Mouse (Mus musculus): ENCODE results near the gene Nppa.
"Not testable (repeated sequence)": the region's sequence is repeated elsewhere in the genome, so short reads cannot be mapped to it uniquely, and the experiment has no call there.

The Nppa gene

GRCm38 (mm10) chr4:148012216-148012615 is 11.7 kb downstream of the Nppa start:
- no peak for DNase-seq

- DNase-seq, result no peak
Observed at GRCm38 (mm10) chr4:148015418-148015817, 14.9 kb downstream of the Nppa start.

GRCm38 (mm10) chr4:148016981-148017380 is 16.5 kb downstream of the Nppa start:
- DNase-seq, result no peak

GRCm38 (mm10) chr4:148018410-148018809 is 17.9 kb downstream of the Nppa start:
- no peak for DNase-seq

GRCm38 (mm10) chr4:148024003-148024402 is 23.5 kb downstream of the Nppa start:
- no peak for DNase-seq

- DNase-seq, result no peak
Observed at GRCm38 (mm10) chr4:148029297-148029696, 28.8 kb downstream of the Nppa start.

- no peak for DNase-seq
Observed at GRCm38 (mm10) chr4:148030506-148030905, 30.0 kb downstream of the Nppa start.

- no peak for DNase-seq
Observed at GRCm38 (mm10) chr4:148033858-148034410, 33.4 kb downstream of the Nppa start.

GRCm38 (mm10) chr4:148035440-148035839 is 34.9 kb downstream of the Nppa start:
- DNase-seq, result no peak

GRCm38 (mm10) chr4:148038079-148038599 is 37.6 kb downstream of the Nppa start:
- no peak for DNase-seq

GRCm38 (mm10) chr4:148038600-148039253 is 38.2 kb downstream of the Nppa start, which contains the start of the genes Clcn6 and Mthfr:
TSS of gene Clcn6 (minus strand) at chr4:148038821.
TSS of gene Mthfr (plus strand) at chr4:148039077.
- peak; percentile 99 for DNase-seq

GRCm38 (mm10) chr4:148039254-148040028 is 38.9 kb downstream of the Nppa start:
- no peak for DNase-seq

- no peak for DNase-seq
Observed at GRCm38 (mm10) chr4:148040029-148040830, 39.7 kb downstream of the Nppa start.

GRCm38 (mm10) chr4:148040933-148041610 is 40.5 kb downstream of the Nppa start:
- DNase-seq, result no peak

- DNase-seq, result no peak
Observed at GRCm38 (mm10) chr4:148041611-148042191, 41.2 kb downstream of the Nppa start.

GRCm38 (mm10) chr4:148043327-148043726 is 42.8 kb downstream of the Nppa start:
- not testable (repeated sequence) for DNase-seq

- no peak for DNase-seq
Observed at GRCm38 (mm10) chr4:148044113-148044512, 43.6 kb downstream of the Nppa start.

- no peak for DNase-seq
Observed at GRCm38 (mm10) chr4:148046450-148047031, 46.0 kb downstream of the Nppa start.

GRCm38 (mm10) chr4:148050396-148050914 is 49.9 kb downstream of the Nppa start:
- not testable (repeated sequence) for DNase-seq

GRCm38 (mm10) chr4:148051046-148051776 is 50.7 kb downstream of the Nppa start:
- no peak for DNase-seq
